Mouse (Mus musculus): ENCODE measurements around the gene Tbcc. TPM values are rescaled to one million over a fixed set of nuclear protein-coding genes. Genes with fewer than 3 reads are reported as not detected.

Tbcc gene
- polyA plus RNA-seq, 1 experiment from 2014 or later = 42.2 TPM

GRCm38 (mm10) chr17:46920855-46921254 lies 30.4 kb downstream of the Tbcc start:
- Histone ChIP-seq H3K36me3 (ENCODE audit: control insufficient read depth, insufficient read depth, low read length) (no peaks in the 10 kb centered on the region), H3K9ac (ENCODE audit: low read length) (no peak overlapping the region), H3K9me3 (ENCODE audit: control insufficient read depth, low read length) (no peaks in the 10 kb centered on the region), H3K27me3 (ENCODE audit: control insufficient read depth, insufficient read depth, low read length) (no peaks in the 10 kb centered on the region), H3K4me2 (replicated peaks; ENCODE audit: low read depth) (no peak overlapping the region), H3K4me3 (ENCODE audit: low read depth, low read length) (no peak overlapping the region), H3K4me1 (replicated peaks; ENCODE audit: control insufficient read depth, insufficient read depth) (no peaks in the 10 kb centered on the region), H3K27ac (replicated peaks) (no peak overlapping the region)
- TF ChIP-seq EP300 (optimal IDR thresholded peaks at IDR 0.05) (no peak), CTCF (IDR thresholded peaks at IDR 0.05; ENCODE audit: low read depth) (no peak)
- ATAC-seq (ENCODE audit: low FRiP score, low TSS enrichment) (no peak), DNase-seq (ENCODE audit: low spot score) (no peak)
- 48% methylated on average over 6 of the region's 6 CpGs for WGBS

- Histone ChIP-seq H3K27me3 (ENCODE audit: control insufficient read depth, insufficient read depth, low read length) (no peaks in the 10 kb centered on the region), H3K36me3 (ENCODE audit: control insufficient read depth, insufficient read depth, low read length) (peaks cover 18% of the 10 kb centered on the region), H3K4me3 (ENCODE audit: low read depth, low read length) (no peak overlapping the region), H3K4me2 (replicated peaks; ENCODE audit: low read depth) (no peak overlapping the region), H3K4me1 (replicated peaks; ENCODE audit: control insufficient read depth, insufficient read depth) (no peaks in the 10 kb centered on the region), H3K9me3 (ENCODE audit: control insufficient read depth, low read length) (no peaks in the 10 kb centered on the region), H3K9ac (ENCODE audit: low read length) (no peak overlapping the region), H3K27ac (replicated peaks) (no peak overlapping the region)
- no peak for DNase-seq (ENCODE audit: low spot score)
- no peak for ATAC-seq (ENCODE audit: low FRiP score, low TSS enrichment)
- WGBS = 62% methylated on average over 6 of the region's 6 CpGs
- TF ChIP-seq CTCF (IDR thresholded peaks at IDR 0.05; ENCODE audit: low read depth) = no peak
- no peak for TF ChIP-seq EP300 (optimal IDR thresholded peaks at IDR 0.05)
These were observed 35.7 kb downstream of the Tbcc start for GRCm38 (mm10) chr17:46926192-46926591.

DNA sequence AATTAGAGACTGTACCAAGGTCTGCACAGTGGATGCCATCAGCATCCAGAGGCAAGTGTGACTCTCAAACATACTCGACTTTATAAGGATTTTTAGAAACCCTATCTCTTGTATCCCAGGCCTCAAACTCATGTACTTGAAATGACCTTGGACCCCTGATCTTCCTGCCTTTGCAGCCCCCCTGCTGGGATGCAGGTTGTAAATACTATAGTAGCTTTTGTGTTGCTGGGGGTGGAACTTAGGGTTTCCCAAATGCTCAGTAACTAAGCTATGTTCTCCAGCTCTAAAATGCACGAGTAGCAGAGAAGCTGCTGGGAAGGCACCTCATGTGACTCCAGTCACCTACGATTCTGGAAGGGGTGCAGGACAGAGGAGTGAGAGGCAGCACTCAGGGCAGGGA lies 36.5 kb downstream of the Tbcc start:
- Histone ChIP-seq H3K27me3 (ENCODE audit: control insufficient read depth, insufficient read depth, low read length) (no peaks in the 10 kb centered on the region), H3K4me1 (replicated peaks; ENCODE audit: control insufficient read depth, insufficient read depth) (no peaks in the 10 kb centered on the region), H3K4me2 (replicated peaks; ENCODE audit: low read depth) (no peak overlapping the region), H3K9ac (ENCODE audit: low read length) (no peak overlapping the region), H3K36me3 (ENCODE audit: control insufficient read depth, insufficient read depth, low read length) (peaks cover 25% of the 10 kb centered on the region), H3K9me3 (ENCODE audit: control insufficient read depth, low read length) (no peaks in the 10 kb centered on the region), H3K4me3 (ENCODE audit: low read depth, low read length) (no peak overlapping the region), H3K27ac (replicated peaks) (no peak overlapping the region)
- 66% methylated on average over 3 of the region's 3 CpGs for WGBS
- DNase-seq (ENCODE audit: low spot score) (no peak), ATAC-seq (ENCODE audit: low FRiP score, low TSS enrichment) (no peak)
- TF ChIP-seq EP300 (optimal IDR thresholded peaks at IDR 0.05) = no peak
- no peak for TF ChIP-seq CTCF (IDR thresholded peaks at IDR 0.05; ENCODE audit: low read depth)

DNA sequence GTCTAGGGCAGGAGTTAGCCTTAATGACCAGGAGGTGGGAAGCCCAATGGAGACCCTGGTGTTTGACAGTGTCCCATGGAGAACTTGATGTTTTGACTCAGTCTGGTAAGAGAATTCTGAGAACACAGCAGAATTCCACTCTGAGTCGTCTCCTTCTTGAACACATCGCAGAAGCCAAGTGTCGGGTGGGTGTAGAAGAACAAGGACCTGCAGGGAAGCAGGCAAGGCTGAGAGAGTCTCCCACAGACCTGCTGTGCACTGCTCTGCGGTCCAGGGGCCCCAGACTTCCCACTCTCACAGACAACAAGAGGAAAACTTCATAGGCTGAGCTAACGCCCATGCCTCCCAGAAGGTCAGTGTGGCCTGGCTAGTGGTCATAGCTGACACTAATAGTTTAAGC lies 37.3 kb downstream of the Tbcc start:
- H3K4me1 ChIP-seq (replicated peaks; ENCODE audit: control insufficient read depth, insufficient read depth) = no peaks in the 10 kb centered on the region
- ATAC-seq (ENCODE audit: low FRiP score, low TSS enrichment) (no peak), DNase-seq (ENCODE audit: low spot score) (no peak)
- 97% methylated on average over 5 of the region's 5 CpGs for WGBS
- no peaks in the 10 kb centered on the region for H3K27me3 ChIP-seq (ENCODE audit: control insufficient read depth, insufficient read depth, low read length)
- no peak overlapping the region for H3K4me3 ChIP-seq (ENCODE audit: low read depth, low read length)
- H3K4me2 ChIP-seq (replicated peaks; ENCODE audit: low read depth) = no peak overlapping the region
- H3K9me3 ChIP-seq (ENCODE audit: control insufficient read depth, low read length) = no peaks in the 10 kb centered on the region
- peaks cover 29% of the 10 kb centered on the region for H3K36me3 ChIP-seq (ENCODE audit: control insufficient read depth, insufficient read depth, low read length)
- no peak overlapping the region for H3K27ac ChIP-seq (replicated peaks)
- H3K9ac ChIP-seq (ENCODE audit: low read length) = no peak overlapping the region
- TF ChIP-seq CTCF (IDR thresholded peaks at IDR 0.05; ENCODE audit: low read depth) = no peak
- no peak for TF ChIP-seq EP300 (optimal IDR thresholded peaks at IDR 0.05)

DNA sequence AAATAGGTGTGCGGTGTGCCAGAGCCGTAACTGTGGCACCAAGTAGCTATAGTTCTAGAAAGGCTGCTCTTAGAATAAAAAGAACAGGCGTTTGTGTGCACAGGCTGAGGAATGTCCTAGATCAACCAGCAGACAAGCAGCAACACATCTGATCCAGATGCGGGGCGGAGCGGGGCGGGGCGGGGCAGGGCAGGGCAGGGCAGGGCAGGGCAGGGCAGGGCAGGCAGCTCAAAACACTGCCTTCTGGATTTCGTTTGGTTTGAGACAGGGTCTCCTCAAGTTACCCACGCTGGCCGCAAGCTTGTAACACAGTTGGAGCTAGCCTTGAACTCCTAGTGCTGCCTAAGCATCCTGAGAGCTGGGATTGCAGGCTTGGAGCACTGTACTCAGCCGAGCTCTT lies 38.8 kb downstream of the Tbcc start:
- no peak for TF ChIP-seq CTCF (IDR thresholded peaks at IDR 0.05; ENCODE audit: low read depth)
- no peak for TF ChIP-seq EP300 (optimal IDR thresholded peaks at IDR 0.05)
- 61% methylated on average over 12 of the region's 12 CpGs for WGBS
- H3K4me2 ChIP-seq (replicated peaks; ENCODE audit: low read depth) = no peak overlapping the region
- 0 out of 2 replicates have a peak overlapping the region, but pooled peaks have one; percentile 40 for H3K27ac ChIP-seq (replicated peaks)
- no peak for ATAC-seq (ENCODE audit: low FRiP score, low TSS enrichment)
- peaks cover 35% of the 10 kb centered on the region for H3K36me3 ChIP-seq (ENCODE audit: control insufficient read depth, insufficient read depth, low read length)
- H3K9me3 ChIP-seq (ENCODE audit: control insufficient read depth, low read length) = no peaks in the 10 kb centered on the region
- no peaks in the 10 kb centered on the region for H3K27me3 ChIP-seq (ENCODE audit: control insufficient read depth, insufficient read depth, low read length)
- H3K9ac ChIP-seq (ENCODE audit: low read length) = no peak overlapping the region
- DNase-seq (ENCODE audit: low spot score) = peak; percentile 34
- H3K4me3 ChIP-seq (ENCODE audit: low read depth, low read length) = no peak overlapping the region
- H3K4me1 ChIP-seq (replicated peaks; ENCODE audit: control insufficient read depth, insufficient read depth) = no peaks in the 10 kb centered on the region

GRCm38 (mm10) chr17:46929897-46930296 lies 39.4 kb downstream of the Tbcc start:
- Histone ChIP-seq H3K9ac (ENCODE audit: low read length) (no peak overlapping the region), H3K27ac (replicated peaks) (no peak overlapping the region), H3K27me3 (ENCODE audit: control insufficient read depth, insufficient read depth, low read length) (no peaks in the 10 kb centered on the region), H3K36me3 (ENCODE audit: control insufficient read depth, insufficient read depth, low read length) (peaks cover 35% of the 10 kb centered on the region), H3K4me3 (ENCODE audit: low read depth, low read length) (no peak overlapping the region), H3K4me2 (replicated peaks; ENCODE audit: low read depth) (no peak overlapping the region), H3K4me1 (replicated peaks; ENCODE audit: control insufficient read depth, insufficient read depth) (no peaks in the 10 kb centered on the region), H3K9me3 (ENCODE audit: control insufficient read depth, low read length) (no peaks in the 10 kb centered on the region)
- ATAC-seq (ENCODE audit: low FRiP score, low TSS enrichment) = no peak
- 84% methylated on average over 7 of the region's 7 CpGs for WGBS
- no peak for TF ChIP-seq CTCF (IDR thresholded peaks at IDR 0.05; ENCODE audit: low read depth)
- no peak for TF ChIP-seq EP300 (optimal IDR thresholded peaks at IDR 0.05)
- DNase-seq (ENCODE audit: low spot score) = no peak

All from stomach, postnatal 0 days (tissue).